Mouse (Mus musculus) forebrain, postnatal 0 days (tissue): ENCODE data around the gene Csnk1e. TPM values are rescaled to one million over a fixed set of nuclear protein-coding genes. Genes with fewer than 3 reads are reported as not detected.

Experiments
- ATAC-seq: fragments of 200-750 bp; cut with Nextera tagmentation; 2 replicates; pipeline ENCODE4 v1.8.0; 2017; ENCODE audit warnings: mild to moderate bottlenecking, moderate library complexity
- DNase-seq: peaks from one replicate; pipeline ENCODE4 v3.0.0-alpha.2; 2015
- H3K27ac ChIP-seq: fragments of 300-500 bp; sonication (generic); 2 replicates; pipeline ENCODE4 v1.5.1; 2014; ENCODE audit warnings: low read depth, mild to moderate bottlenecking, antibody characterized with exemption, low read length, moderate library complexity, mixed read lengths
- H3K27me3 ChIP-seq: fragments of 300-500 bp; sonication (generic); 2 replicates; pipeline ENCODE4 v1.6.1; 2014; ENCODE audit warnings: mild to moderate bottlenecking, low read length, mixed read lengths; ENCODE audit not compliant: insufficient read depth
- H3K36me3 ChIP-seq: fragments of 300-500 bp; sonication (generic); 2 replicates; pipeline ENCODE4 v1.6.1; 2014; ENCODE audit warnings: mild to moderate bottlenecking, moderate library complexity; ENCODE audit not compliant: insufficient read depth
- H3K4me1 ChIP-seq: fragments of 300-500 bp; sonication (generic); 2 replicates; pipeline ENCODE4 v1.6.1; 2014; ENCODE audit warnings: antibody characterized with exemption; ENCODE audit not compliant: insufficient read depth
- H3K4me2 ChIP-seq: fragments of 300-500 bp; sonication (generic); 2 replicates; pipeline ENCODE4 v1.6.1; 2014; ENCODE audit warnings: low read depth, mild to moderate bottlenecking, moderate library complexity
- H3K4me3 ChIP-seq: fragments of 300-500 bp; sonication (generic); 2 replicates; pipeline ENCODE4 v1.5.1; 2014; ENCODE audit warnings: low read depth, low read length, mixed read lengths
- H3K9ac ChIP-seq: fragments of 300-500 bp; sonication (generic); 2 replicates; pipeline ENCODE4 v1.6.1; 2014; ENCODE audit warnings: mild to moderate bottlenecking
- H3K9me3 ChIP-seq: fragments of 300-500 bp; sonication (generic); 2 replicates; pipeline ENCODE4 v1.6.1; 2016; ENCODE audit warnings: low read length
- CTCF ChIP-seq: sonication (generic); IDR thresholded peaks from 2 replicates; pipeline ENCODE4 v1.5.1; 2016; ENCODE audit warnings: antibody characterized with exemption, control low read depth, low read depth
- WGBS: fragments of 180-500 bp; shearing (Covaris S2); extraction: QIAGEN DNeasy Blood & Tissue Kit; methylation state at CpG from one replicate; pipeline ENCODE4 v1.1.7; 2014; 5-methylcytosine and 5-hydroxymethylcytosine counted together
- polyA plus RNA-seq: library from polyadenylated mRNA; unstranded; fragments of >200 nt; fragmentation: Nextera tagmentation; extraction: Ambion mirVana; gene quantifications from 2 replicates; pipeline ENCODE4 v1.2.1, GENCODE M21; 2015
- total RNA-seq: library from RNA; depleted of rRNA; stranded (reverse); fragments of >200 nt; gene quantifications from 2 replicates; pipeline ENCODE4 v1.2.3, GENCODE M21; 2014

Csnk1e gene
- total and polyA plus RNA-seq, 2 experiments from 2014 or later, result 248 to 490 TPM

- Histone ChIP-seq H3K9me3 (no peaks in the 10 kb centered on the region), H3K4me1 (no peaks in the 10 kb centered on the region), H3K36me3 (peaks cover 98% of the 10 kb centered on the region), H3K9ac (no peak overlapping the region), H3K27ac (no peak overlapping the region), H3K27me3 (no peaks in the 10 kb centered on the region), H3K4me3 (no peak overlapping the region), H3K4me2 (no peak overlapping the region)
- 94% methylated on average over 17 of the region's 17 CpGs for WGBS
- DNase-seq, result no peak
- no peak for TF ChIP-seq CTCF
- ATAC-seq, result no peak
Measured at GRCm38 (mm10) chr15:79424602-79425001, 30.8 kb downstream of the Csnk1e start.

GRCm38 (mm10) chr15:79422715-79423243 is 32.6 kb downstream of the Csnk1e start:
- Histone ChIP-seq H3K9ac (no peak overlapping the region), H3K4me1 (no peaks in the 10 kb centered on the region), H3K27me3 (no peaks in the 10 kb centered on the region), H3K9me3 (no peaks in the 10 kb centered on the region), H3K4me2 (no peak overlapping the region), H3K27ac (no peak overlapping the region), H3K36me3 (peaks cover 95% of the 10 kb centered on the region), H3K4me3 (no peak overlapping the region)
- TF ChIP-seq CTCF, result no peak
- DNase-seq (no peak), ATAC-seq (no peak)
- WGBS, result 89% methylated on average over 6 of the region's 6 CpGs

GRCm38 (mm10) chr15:79418677-79419076 is 36.7 kb downstream of the Csnk1e start:
- ATAC-seq (no peak), DNase-seq (no peak)
- H3K4me3 ChIP-seq, result no peak overlapping the region
- H3K27ac ChIP-seq, result no peak overlapping the region
- H3K27me3 ChIP-seq, result no peaks in the 10 kb centered on the region
- no peak overlapping the region for H3K4me2 ChIP-seq
- no peaks in the 10 kb centered on the region for H3K9me3 ChIP-seq
- no peak for TF ChIP-seq CTCF
- peaks cover 65% of the 10 kb centered on the region for H3K36me3 ChIP-seq
- H3K4me1 ChIP-seq, result no peaks in the 10 kb centered on the region
- 86% methylated on average over 11 of the region's 11 CpGs for WGBS
- no peak overlapping the region for H3K9ac ChIP-seq

- H3K4me3 ChIP-seq, result no peak overlapping the region
- no peak for TF ChIP-seq CTCF
- DNase-seq (no peak), ATAC-seq (no peak)
- H3K9me3 ChIP-seq, result no peaks in the 10 kb centered on the region
- H3K4me2 ChIP-seq, result no peak overlapping the region
- no peak overlapping the region for H3K27ac ChIP-seq
- 85% methylated on average over 3 of the region's 3 CpGs for WGBS
- H3K9ac ChIP-seq, result no peak overlapping the region
- no peaks in the 10 kb centered on the region for H3K4me1 ChIP-seq
- peaks cover 61% of the 10 kb centered on the region for H3K36me3 ChIP-seq
- no peaks in the 10 kb centered on the region for H3K27me3 ChIP-seq
Measured at GRCm38 (mm10) chr15:79418265-79418664, 37.1 kb downstream of the Csnk1e start.

GRCm38 (mm10) chr15:79417379-79417778 is 38.0 kb downstream of the Csnk1e start:
- Histone ChIP-seq H3K4me2 (no peak overlapping the region), H3K27ac (no peak overlapping the region), H3K9ac (no peak overlapping the region), H3K9me3 (no peaks in the 10 kb centered on the region), H3K4me1 (no peaks in the 10 kb centered on the region), H3K36me3 (peaks cover 52% of the 10 kb centered on the region), H3K27me3 (no peaks in the 10 kb centered on the region), H3K4me3 (no peak overlapping the region)
- TF ChIP-seq CTCF, result no peak
- DNase-seq, result no peak
- 95% methylated on average over 3 of the region's 3 CpGs for WGBS
- ATAC-seq, result no peak

- DNase-seq (no peak), ATAC-seq (no peak)
- TF ChIP-seq CTCF, result no peak
- Histone ChIP-seq H3K9ac (no peak overlapping the region), H3K9me3 (no peaks in the 10 kb centered on the region), H3K4me3 (no peak overlapping the region), H3K27ac (no peak overlapping the region), H3K36me3 (peaks cover 44% of the 10 kb centered on the region), H3K27me3 (no peaks in the 10 kb centered on the region), H3K4me1 (no peaks in the 10 kb centered on the region), H3K4me2 (no peak overlapping the region)
- 95% methylated on average over 10 of the region's 10 CpGs for WGBS
Measured at GRCm38 (mm10) chr15:79416460-79417085, 38.8 kb downstream of the Csnk1e start.

- H3K4me1 ChIP-seq, result no peaks in the 10 kb centered on the region
- DNase-seq (no peak), ATAC-seq (no peak)
- H3K9me3 ChIP-seq, result no peaks in the 10 kb centered on the region
- H3K4me3 ChIP-seq, result no peak overlapping the region
- no peak overlapping the region for H3K4me2 ChIP-seq
- 64% methylated on average over 4 of the region's 4 CpGs for WGBS
- H3K27me3 ChIP-seq, result no peaks in the 10 kb centered on the region
- no peak overlapping the region for H3K9ac ChIP-seq
- peaks cover 24% of the 10 kb centered on the region for H3K36me3 ChIP-seq
- no peak for TF ChIP-seq CTCF
- H3K27ac ChIP-seq, result no peak overlapping the region
Measured at GRCm38 (mm10) chr15:79414513-79414912, 40.9 kb downstream of the Csnk1e start.
